Mouse (Mus musculus) erythroblast, embryonic 14.5 days (primary cell): Measurements from ENCODE around the gene Ehhadh. TPM values are rescaled to one million over a fixed set of nuclear protein-coding genes. Genes with fewer than 3 reads are reported as not detected.

ENCODE experiments used
- H3K27me3 ChIP-seq: 2 replicates; pipeline ENCODE4 v1.6.1; 2012; ENCODE audit warnings: inconsistent platforms; ENCODE audit not compliant: control insufficient read depth
- H3K36me3 ChIP-seq: 2 replicates; pipeline ENCODE4 v1.6.1; 2012; ENCODE audit warnings: mild to moderate bottlenecking, inconsistent platforms; ENCODE audit not compliant: control insufficient read depth
- H3K4me1 ChIP-seq: 2 replicates; pipeline ENCODE4 v1.6.1; 2012; ENCODE audit warnings: inconsistent platforms; ENCODE audit not compliant: control insufficient read depth
- H3K4me3 ChIP-seq: replicated peaks from 2 replicates; pipeline ENCODE3; 2012; ENCODE audit warnings: moderate library complexity, mild to moderate bottlenecking, inconsistent platforms
- H3K9me3 ChIP-seq: 2 replicates; pipeline ENCODE4 v1.6.1; 2012; ENCODE audit warnings: low read length, inconsistent platforms, mixed read lengths; ENCODE audit not compliant: control insufficient read depth
- GATA1 ChIP-seq: IDR thresholded peaks from 2 replicates; pipeline ENCODE4 v1.6.1; 2012; ENCODE audit warnings: low read length, inconsistent platforms, mixed read lengths
- TAL1 ChIP-seq: IDR thresholded peaks from 3 replicates; pipeline ENCODE4 v1.6.1; 2012; ENCODE audit warnings: low read length, inconsistent platforms, mixed read lengths
- polyA plus RNA-seq: library from polyadenylated mRNA; stranded (reverse); fragments of >175 nt; gene quantifications from 2 replicates; pipeline ENCODE4 v1.2.3, GENCODE M21; 2012

The Ehhadh gene
- 0.05 and 0.13 TPM in 2 replicates for polyA plus RNA-seq

GRCm38 (mm10) chr16:21787516-21788353 lies at the start of gene Ehhadh:
Ehhadh (minus strand) TSS chr16:21787807.
- no peak for TF ChIP-seq GATA1
- no peak for TF ChIP-seq TAL1
- peak within 1 kb of the TSS; percentile 70 for H3K4me3 ChIP-seq
- H3K9me3 ChIP-seq = no peaks in the 10 kb centered on the region
- H3K36me3 ChIP-seq = peaks cover 4% of the 10 kb centered on the region
- H3K27me3 ChIP-seq = no peaks in the 10 kb centered on the region
- H3K4me1 ChIP-seq = peaks cover 63% of the 10 kb centered on the region

- Histone ChIP-seq H3K4me1 (no peaks in the 10 kb centered on the region), H3K36me3 (no peaks in the 10 kb centered on the region), H3K4me3 (no peak overlapping the region), H3K27me3 (peaks cover 2% of the 10 kb centered on the region; the same call in 1 of the 2 replicates), H3K9me3 (no peaks in the 10 kb centered on the region)
- TF ChIP-seq GATA1 (no peak), TAL1 (no peak)
These were observed 48.9 kb upstream of the Ehhadh start for GRCm38 (mm10) chr16:21836311-21837072.

- H3K9me3 ChIP-seq = no peaks in the 10 kb centered on the region
- peaks cover 2% of the 10 kb centered on the region; the same call in 1 of the 2 replicates for H3K27me3 ChIP-seq
- no peak overlapping the region for H3K4me3 ChIP-seq
- no peak for TF ChIP-seq TAL1
- no peak for TF ChIP-seq GATA1
- peaks cover 1% of the 10 kb centered on the region; the same call in 1 of the 2 replicates for H3K4me1 ChIP-seq
- H3K36me3 ChIP-seq = no peaks in the 10 kb centered on the region
These were observed 48.0 kb upstream of the Ehhadh start for GRCm38 (mm10) chr16:21835584-21835931.

- Histone ChIP-seq H3K9me3 (no peaks in the 10 kb centered on the region), H3K4me3 (no peak overlapping the region), H3K27me3 (peaks cover 2% of the 10 kb centered on the region; the same call in 1 of the 2 replicates), H3K36me3 (no peaks in the 10 kb centered on the region), H3K4me1 (peaks cover 1% of the 10 kb centered on the region; the same call in 1 of the 2 replicates)
- no peak for TF ChIP-seq GATA1
- TF ChIP-seq TAL1 = no peak
These were observed 47.4 kb upstream of the Ehhadh start for GRCm38 (mm10) chr16:21834866-21835583.

- TF ChIP-seq TAL1 = no peak
- no peak for TF ChIP-seq GATA1
- Histone ChIP-seq H3K27me3 (peaks cover 2% of the 10 kb centered on the region; the same call in 1 of the 2 replicates), H3K4me1 (peaks cover 1% of the 10 kb centered on the region; the same call in 1 of the 2 replicates), H3K36me3 (no peaks in the 10 kb centered on the region), H3K4me3 (no peak overlapping the region), H3K9me3 (no peaks in the 10 kb centered on the region)
These were observed 46.4 kb upstream of the Ehhadh start for GRCm38 (mm10) chr16:21833970-21834369.

GRCm38 (mm10) chr16:21833469-21833868 lies 45.9 kb upstream of the Ehhadh start:
- peaks cover 2% of the 10 kb centered on the region; the same call in 1 of the 2 replicates for H3K27me3 ChIP-seq
- H3K4me1 ChIP-seq = peaks cover 1% of the 10 kb centered on the region; the same call in 1 of the 2 replicates
- H3K9me3 ChIP-seq = no peaks in the 10 kb centered on the region
- TF ChIP-seq GATA1 (no peak), TAL1 (no peak)
- no peaks in the 10 kb centered on the region for H3K36me3 ChIP-seq
- no peak overlapping the region for H3K4me3 ChIP-seq

- Histone ChIP-seq H3K9me3 (no peaks in the 10 kb centered on the region), H3K4me3 (no peak overlapping the region), H3K27me3 (peaks cover 2% of the 10 kb centered on the region; the same call in 1 of the 2 replicates), H3K36me3 (no peaks in the 10 kb centered on the region), H3K4me1 (peaks cover 1% of the 10 kb centered on the region; the same call in 1 of the 2 replicates)
- TF ChIP-seq TAL1 (no peak), GATA1 (no peak)
These were observed 44.2 kb upstream of the Ehhadh start for GRCm38 (mm10) chr16:21831764-21832163.

GRCm38 (mm10) chr16:21830784-21831183 lies 43.2 kb upstream of the Ehhadh start:
- Histone ChIP-seq H3K9me3 (no peaks in the 10 kb centered on the region), H3K4me3 (no peak overlapping the region), H3K27me3 (peaks cover 2% of the 10 kb centered on the region; the same call in 1 of the 2 replicates), H3K4me1 (peaks cover 1% of the 10 kb centered on the region; the same call in 1 of the 2 replicates), H3K36me3 (no peaks in the 10 kb centered on the region)
- no peak for TF ChIP-seq TAL1
- TF ChIP-seq GATA1 = no peak
